11 mouse cellular contexts compared by ENCODE assay signal in genomic region chr12:4028516-4028915, GRCm38 (mm10). TPM values are rescaled to one million over a fixed set of nuclear protein-coding genes. Genes with fewer than 3 reads are reported as not detected.
DNase-seq lines count a peak whose midpoint lies in the region; ATAC-seq and TF ChIP-seq lines count a peak whose summit lies in the region.
"Had no signal": no experiment of that assay in that cellular context is flagged by ENCODE, and none has a peak within 500 bp of the region (broad histone marks: within the 10 kb centered on the region; RNA-seq: fewer than 3 reads in every experiment).

No protein-coding gene starts in this region.

- H3K9ac ChIP-seq in kidney, embryonic 16.5 days (replicated peaks; ENCODE audit: low read length) = no peak overlapping the region
- H3K9ac ChIP-seq in forebrain, embryonic 13.5 days = no peak overlapping the region
- H3K9ac ChIP-seq: limb, embryonic 12.5 days had no signal

- DNase-seq in kidney, adult 2 months = peak; percentile 18
- peak; percentile 46 for DNase-seq in heart, postnatal 4 days
- DNase-seq in lung, postnatal 4 days = peak; percentile 43 to 60
- no peak for DNase-seq in limb, embryonic 10.5 days (ENCODE audit: low spot score)
- DNase-seq: spleen, adult 18-20 months had no signal

- no peak for TF ChIP-seq CTCF in kidney, adult 2 months (conservative IDR thresholded peaks at IDR 0.05; ENCODE audit: insufficient read depth, insufficient read length, low read depth, low read length)

- no peaks in the 10 kb centered on the region for H3K4me1 ChIP-seq in kidney, adult 2 months (ENCODE audit: control insufficient read depth, insufficient read depth, low read length)
- no peaks in the 10 kb centered on the region for H3K4me1 ChIP-seq in kidney, embryonic 16.5 days (ENCODE audit: insufficient read depth, low read length)
- peaks cover 21% of the 10 kb centered on the region for H3K4me1 ChIP-seq in brown adipose tissue, adult 24 weeks (ENCODE audit: control insufficient read depth, insufficient read depth, insufficient read length, low read length)
- no peaks in the 10 kb centered on the region for H3K4me1 ChIP-seq in forebrain, embryonic 13.5 days
- H3K4me1 ChIP-seq in limb, embryonic 10.5 days = no peaks in the 10 kb centered on the region
- H3K4me1 ChIP-seq: limb, embryonic 12.5 days had no signal

- H3K4me3 ChIP-seq in kidney, adult 2 months (ENCODE audit: insufficient read depth, low read depth, low read length) = no peak overlapping the region
- no peak overlapping the region for H3K4me3 ChIP-seq in kidney, embryonic 16.5 days (ENCODE audit: low read length)
- no peak overlapping the region for H3K4me3 ChIP-seq in brown adipose tissue, adult 24 weeks (ENCODE audit: insufficient read depth, low read depth, low read length)
- no peak overlapping the region for H3K4me3 ChIP-seq in forebrain, embryonic 13.5 days
- no peak overlapping the region for H3K4me3 ChIP-seq in limb, embryonic 10.5 days
- H3K4me3 ChIP-seq: limb, embryonic 12.5 days had no signal

- no peaks in the 10 kb centered on the region; the same call in 1 of the 2 replicates for H3K27me3 ChIP-seq in kidney, adult 2 months (replicated peaks; ENCODE audit: control insufficient read depth, insufficient read depth, low read length)
- no peaks in the 10 kb centered on the region for H3K27me3 ChIP-seq in kidney, embryonic 16.5 days (ENCODE audit: insufficient read depth, low read length)
- no peaks in the 10 kb centered on the region for H3K27me3 ChIP-seq in forebrain, embryonic 13.5 days
- H3K27me3 ChIP-seq in limb, embryonic 10.5 days (ENCODE audit: low read depth, poor library complexity, severe bottlenecking) = no peaks in the 10 kb centered on the region
- H3K27me3 ChIP-seq: limb, embryonic 12.5 days had no signal

- no peak overlapping the region for H3K27ac ChIP-seq in kidney, adult 2 months (ENCODE audit: insufficient read depth, low read depth, low read length)
- H3K27ac ChIP-seq in kidney, embryonic 16.5 days (ENCODE audit: low read length) = no peak overlapping the region
- H3K27ac ChIP-seq in brown adipose tissue, adult 24 weeks (replicated peaks; ENCODE audit: low read depth, low read length) = peak overlapping the region; percentile 80
- no peak overlapping the region for H3K27ac ChIP-seq in forebrain, embryonic 13.5 days
- no peak overlapping the region for H3K27ac ChIP-seq in limb, embryonic 10.5 days
- H3K27ac ChIP-seq: limb, embryonic 12.5 days had no signal

- TF ChIP-seq POLR2A in kidney, adult 2 months (IDR thresholded peaks at IDR 0.05; ENCODE audit: low read depth, low read length) = no peak

- H3K36me3 ChIP-seq in kidney, adult 2 months (ENCODE audit: control insufficient read depth, insufficient read depth, low read length) = no peaks in the 10 kb centered on the region
- no peaks in the 10 kb centered on the region for H3K36me3 ChIP-seq in kidney, embryonic 16.5 days (ENCODE audit: insufficient read depth, low read length)
- no peaks in the 10 kb centered on the region for H3K36me3 ChIP-seq in forebrain, embryonic 13.5 days (ENCODE audit: poor library complexity, severe bottlenecking)
- H3K36me3 ChIP-seq in limb, embryonic 10.5 days = no peaks in the 10 kb centered on the region

- no peaks in the 10 kb centered on the region for H3K9me3 ChIP-seq in kidney, embryonic 16.5 days (ENCODE audit: low read length)
- no peaks in the 10 kb centered on the region for H3K9me3 ChIP-seq in forebrain, embryonic 13.5 days (replicated peaks)
- H3K9me3 ChIP-seq in limb, embryonic 10.5 days (replicated peaks) = no peaks in the 10 kb centered on the region
- H3K9me3 ChIP-seq: limb, embryonic 12.5 days had no signal

- no peak overlapping the region for H3K4me2 ChIP-seq in kidney, embryonic 16.5 days (replicated peaks; ENCODE audit: low read depth, low read length)
- H3K4me2 ChIP-seq in forebrain, embryonic 13.5 days = no peak overlapping the region
- H3K4me2 ChIP-seq: limb, embryonic 12.5 days had no signal

- WGBS in kidney, adult 2 months = 50% methylated on average over 11 of the region's 11 CpGs
- WGBS in kidney, embryonic 16.5 days = 63% methylated on average over 11 of the region's 11 CpGs
- 90% methylated on average over 11 of the region's 11 CpGs for WGBS in forebrain, embryonic 13.5 days
- 85% methylated on average over 11 of the region's 11 CpGs for WGBS in limb, embryonic 10.5 days

- no peak for ATAC-seq in kidney, embryonic 16.5 days (ENCODE audit: low FRiP score, low TSS enrichment)
- no peak for ATAC-seq in forebrain, embryonic 13.5 days
- ATAC-seq in CD4-positive, CD25-positive, alpha-beta regulatory T cell, adult 4 months = no peak

RNA-seq across cellular contexts. Expression of gene Efr3b, which starts 10.2 kb away (rescaled TPM):
- 1.6 and 2.1 TPM in 2 replicates for polyA plus RNA-seq in kidney, adult 2 months (2012; rRNA removed)
- 3.4 and 3.9 TPM in 2 replicates for polyA plus RNA-seq in kidney, embryonic 16.5 days (2015; fragmentation: Nextera tagmentation; extraction: Ambion mirVana)
- polyA plus RNA-seq in brown adipose tissue, adult 24 weeks (2012; ENCODE audit: insufficient read depth, insufficient read length, missing spikeins) = 2.3 and 3.3 TPM in 2 replicates
- 1 to 10 TPM; 8.4 to 9.6 TPM for total RNA-seq in heart, postnatal 4 days (2021)
- 20.7 and 24.4 TPM in 2 replicates for polyA plus RNA-seq in forebrain, embryonic 13.5 days (2015; fragmentation: Nextera tagmentation; extraction: Ambion mirVana)
- polyA plus RNA-seq in limb, embryonic 10.5 days (2016; fragmentation: Nextera tagmentation; extraction: Ambion mirVana) = 4.8 and 8.4 TPM in 2 replicates
- polyA plus RNA-seq in CD4-positive, CD25-positive, alpha-beta regulatory T cell, adult 4 months (2017; shearing (Covaris generic)) = under 1 TPM; 0.11 to 0.61 TPM
- total RNA-seq: monocyte, adult 5-6 weeks had no signal

RNA-seq across cellular contexts. Expression of gene Dnajc27, which starts 53.9 kb away (rescaled TPM):
- 3.8 and 4.3 TPM in 2 replicates for polyA plus RNA-seq in kidney, adult 2 months (2012; rRNA removed)
- polyA plus RNA-seq in kidney, embryonic 16.5 days (2015; fragmentation: Nextera tagmentation; extraction: Ambion mirVana) = 7.7 and 8.4 TPM in 2 replicates
- polyA plus RNA-seq in brown adipose tissue, adult 24 weeks (2012; ENCODE audit: insufficient read depth, insufficient read length, missing spikeins) = 1.8 and 3.5 TPM in 2 replicates
- 1 to 10 TPM; 8.2 to 9.4 TPM for total RNA-seq in heart, postnatal 4 days (2021)
- 9.6 and 12.9 TPM in 2 replicates for polyA plus RNA-seq in forebrain, embryonic 13.5 days (2015; fragmentation: Nextera tagmentation; extraction: Ambion mirVana)
- 9.5 and 11.7 TPM in 2 replicates for polyA plus RNA-seq in limb, embryonic 10.5 days (2016; fragmentation: Nextera tagmentation; extraction: Ambion mirVana)
- 1 to 10 TPM; 2.3 to 4.9 TPM for polyA plus RNA-seq in CD4-positive, CD25-positive, alpha-beta regulatory T cell, adult 4 months (2017; shearing (Covaris generic))
